Mouse (Mus musculus) testis, postnatal 10 days (tissue): ENCODE measurements at regions not wholly inside any gene's neighbourhood (a gene's known extent, or its start where the extent isn't known, plus 50 kb on each side); places are given as distances from the start of the nearest gene placed in this dataset.

ENCODE experiments used
- DNase-seq: peaks from one replicate; pipeline ENCODE4 v3.0.0; 2021; ENCODE audit warnings: low spot score

GRCm38 (mm10) chr19:45288722-45289121 is 53.1 kb upstream of the Lbx1 start:
- no peak for DNase-seq

DNA sequence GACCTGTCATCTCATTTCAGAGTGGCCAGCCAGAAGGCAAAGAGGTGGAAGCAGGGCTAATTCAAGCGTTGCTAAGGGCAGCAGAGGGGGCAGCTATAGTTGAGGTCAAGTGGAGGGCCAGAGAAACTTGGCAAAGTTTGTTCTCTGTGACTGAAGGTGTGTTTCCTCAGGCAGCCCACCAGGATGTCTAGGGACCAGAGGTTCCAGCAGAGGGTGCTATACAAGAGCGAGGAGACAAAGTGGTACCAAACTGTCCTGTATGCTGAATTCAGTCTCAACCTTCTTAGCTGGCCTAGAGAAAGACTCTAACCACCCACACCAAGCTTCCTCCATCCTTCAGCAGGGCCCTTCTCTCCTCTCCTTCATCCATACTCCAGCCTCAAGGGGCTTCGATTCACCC is 62.2 kb upstream of the Lbx1 start:
- no peak for DNase-seq

DNA sequence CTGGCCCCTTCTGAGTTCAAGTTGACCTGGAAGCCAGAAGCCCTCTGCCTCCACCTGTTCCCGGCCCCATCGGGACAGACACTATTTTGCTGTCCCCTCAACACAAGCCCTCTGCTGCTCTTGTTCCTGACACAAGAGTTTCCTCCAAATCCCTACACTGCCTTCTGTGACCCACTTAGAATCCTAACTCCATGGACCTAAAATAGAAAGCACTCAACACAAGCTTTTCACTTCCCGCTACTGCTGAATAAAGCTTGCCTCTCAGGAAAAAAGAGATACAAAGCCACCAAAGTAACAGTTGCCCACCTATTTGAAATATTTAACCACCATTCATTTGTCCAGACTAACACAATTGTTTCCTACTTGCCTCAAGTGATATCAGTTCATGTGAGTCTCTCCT is 63.7 kb upstream of the Lbx1 start:
- DNase-seq: no peak

DNA sequence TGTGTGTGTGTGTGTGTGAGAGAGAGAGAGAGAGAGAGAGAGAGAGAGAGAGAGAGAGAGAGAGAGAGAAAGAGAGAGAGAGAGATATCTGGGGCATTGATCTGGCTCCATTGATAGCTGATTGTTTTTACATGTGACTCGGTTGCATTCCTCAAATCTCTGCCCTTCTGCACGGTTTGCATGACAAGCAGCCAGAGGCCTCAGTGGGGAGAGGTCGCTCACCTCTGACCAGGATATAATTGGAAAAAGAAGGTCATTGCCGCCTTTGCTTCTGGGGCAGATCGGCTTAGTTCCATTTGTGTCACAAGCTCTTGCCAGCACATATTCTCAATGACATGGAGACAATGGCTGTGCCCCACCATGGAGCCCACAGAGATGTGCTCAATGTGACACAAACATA is 63.8 kb upstream of the Btrc start:
- DNase-seq: no peak

- DNase-seq: peak; percentile 62
Measured at GRCm38 (mm10) chr19:45300691-45301431, 62.7 kb upstream of the Btrc start.

- no peak for DNase-seq
Measured at GRCm38 (mm10) chr19:45301432-45301732, 62.2 kb upstream of the Btrc start.

- DNase-seq: no peak
Measured at GRCm38 (mm10) chr19:45301733-45302547, 61.6 kb upstream of the Btrc start.

- no peak for DNase-seq
Measured at GRCm38 (mm10) chr19:45302548-45303241, 60.8 kb upstream of the Btrc start.

DNA sequence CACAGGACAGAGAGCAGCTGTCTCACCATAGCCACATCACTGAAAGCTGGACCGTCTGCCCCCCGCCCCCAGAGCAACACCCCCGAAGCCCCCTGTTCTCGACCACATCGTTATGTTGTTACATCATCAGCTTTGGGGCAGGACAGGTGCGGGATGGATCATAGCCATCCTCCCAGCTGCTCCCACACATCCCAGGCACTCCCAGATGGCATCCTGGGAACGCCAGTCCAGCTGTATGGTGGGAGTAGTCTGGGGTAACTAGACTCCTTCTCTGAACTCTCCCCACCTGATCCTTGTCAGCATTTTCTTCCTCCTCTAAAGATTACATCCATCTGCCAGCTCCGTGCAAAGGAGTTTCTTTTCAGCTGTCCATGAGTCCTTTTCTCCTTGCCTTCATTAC is 59.0 kb upstream of the Btrc start:
- DNase-seq: no peak

DNA sequence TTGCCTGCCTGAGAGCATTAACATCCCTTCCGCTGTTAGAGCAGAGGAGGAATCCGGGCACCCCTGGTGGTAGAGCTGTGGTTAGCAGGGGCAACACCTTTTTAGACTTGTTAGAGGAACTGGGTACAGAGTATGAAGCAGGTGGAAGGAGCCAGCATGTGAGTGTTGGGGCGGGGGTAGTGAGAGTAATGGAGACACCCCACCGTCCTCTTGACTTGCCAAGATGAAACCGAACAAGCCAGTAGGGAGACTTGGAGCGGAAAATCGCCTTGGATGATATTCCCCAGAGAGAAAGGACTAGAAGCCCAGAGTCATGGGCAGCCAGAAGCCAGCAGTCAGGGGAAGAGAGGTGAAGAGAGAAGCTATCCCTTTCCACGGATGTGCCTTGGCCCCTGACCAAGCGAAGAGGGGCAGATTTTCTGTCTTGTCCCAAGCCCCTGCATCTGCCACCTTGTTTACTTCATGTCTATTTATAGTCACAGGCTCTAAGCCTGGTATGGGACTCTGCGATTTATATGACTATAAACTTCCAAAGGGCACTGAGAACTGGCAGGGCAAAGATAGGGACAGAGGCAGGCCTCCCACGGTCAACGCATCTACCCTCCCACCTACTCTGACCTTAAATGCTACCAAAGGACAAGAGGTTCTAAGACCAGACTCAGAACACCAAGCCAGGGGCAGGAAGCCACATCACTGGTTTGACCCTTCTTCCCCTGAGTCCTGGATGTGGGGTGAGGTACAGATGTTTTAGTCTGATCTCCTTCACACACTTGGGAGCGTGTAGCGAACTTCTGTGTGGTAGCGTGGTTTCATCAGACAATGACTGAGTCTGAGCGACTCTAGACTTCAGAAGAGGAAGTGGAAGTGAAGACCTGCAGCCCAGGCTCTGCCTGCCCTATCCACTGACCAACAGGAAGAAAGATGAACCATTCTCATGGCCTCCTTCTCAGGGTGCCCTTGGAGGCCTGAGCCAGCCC is 55.9 kb upstream of the Btrc start:
- no peak for DNase-seq

GRCm38 (mm10) chr19:45308676-45309275 is 54.8 kb upstream of the Btrc start:
- no peak for DNase-seq

DNA sequence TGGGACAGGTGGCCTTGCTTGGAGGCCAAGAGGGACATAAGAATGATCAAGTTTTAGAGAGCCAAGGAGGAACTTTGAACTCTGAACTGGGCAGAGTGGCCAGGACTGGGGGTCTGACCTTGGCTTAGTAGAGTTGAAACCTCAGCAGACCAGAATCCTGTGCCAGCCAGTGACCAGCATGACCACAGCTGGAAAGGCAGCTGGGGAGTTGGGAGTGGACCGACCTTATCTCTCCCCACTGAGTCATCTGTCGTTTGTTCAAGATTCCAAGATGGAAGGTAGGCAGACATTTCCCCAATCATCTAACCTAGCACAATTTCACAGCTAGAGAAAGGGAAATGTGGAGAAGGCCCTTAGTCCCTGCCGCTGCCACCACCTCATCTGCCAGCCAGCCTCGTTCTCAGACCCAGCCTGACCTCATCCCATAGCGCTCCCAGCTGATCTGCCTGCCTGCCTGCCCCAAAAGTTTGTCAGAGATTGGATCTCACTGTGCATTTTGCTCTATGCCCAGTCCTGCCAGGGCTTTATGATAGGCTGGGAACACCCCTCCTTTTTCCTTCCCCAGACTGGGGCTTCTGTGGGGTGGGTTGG is 53.1 kb upstream of the Btrc start:
- DNase-seq: no peak

DNA sequence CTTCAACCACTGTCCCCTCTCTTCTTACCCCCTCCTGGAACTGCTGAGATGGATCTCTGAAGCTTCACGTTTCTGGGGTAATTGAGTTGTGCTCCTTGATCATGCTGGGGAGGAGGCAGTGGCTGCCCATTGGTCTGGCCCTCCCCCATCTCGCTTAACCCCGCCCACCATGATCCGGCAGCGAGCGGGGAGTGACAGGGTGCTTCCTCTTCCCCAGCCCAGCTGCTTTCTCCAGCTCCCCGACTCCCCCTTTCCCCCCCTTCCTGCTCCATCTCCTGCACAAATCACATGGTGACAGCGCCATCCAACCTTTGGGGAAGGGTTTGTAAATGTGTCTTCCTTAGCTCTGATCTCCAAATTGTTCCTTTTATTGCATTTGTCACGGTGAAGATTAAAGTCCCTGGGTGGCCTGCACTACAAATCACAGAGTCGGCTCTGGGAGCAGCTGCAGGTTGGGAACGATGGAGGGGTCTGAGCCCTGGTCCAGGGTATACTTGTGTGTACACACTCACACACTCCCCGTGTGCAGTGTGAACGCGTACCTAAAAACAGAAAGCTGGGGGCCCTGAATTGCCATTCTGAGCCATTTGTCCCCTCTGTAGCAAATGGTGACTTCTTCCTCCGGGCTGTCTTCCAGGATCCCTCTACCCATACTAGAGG is 52.5 kb upstream of the Btrc start:
- peak; percentile 80 for DNase-seq

- no peak for DNase-seq
Measured at GRCm38 (mm10) chr19:45311831-45312537, 51.5 kb upstream of the Btrc start.

- no peak for DNase-seq
Measured at GRCm38 (mm10) chr19:45312713-45313365, 50.7 kb upstream of the Btrc start.
